Mouse (Mus musculus): ENCODE measurements at regions not wholly inside any gene's neighbourhood (a gene's known extent, or its start where the extent isn't known, plus 50 kb on each side); places are given as distances from the start of the nearest gene placed in this dataset.
"Not testable (repeated sequence)": the region's sequence is repeated elsewhere in the genome, so short reads cannot be mapped to it uniquely, and the experiment has no call there.

DNA sequence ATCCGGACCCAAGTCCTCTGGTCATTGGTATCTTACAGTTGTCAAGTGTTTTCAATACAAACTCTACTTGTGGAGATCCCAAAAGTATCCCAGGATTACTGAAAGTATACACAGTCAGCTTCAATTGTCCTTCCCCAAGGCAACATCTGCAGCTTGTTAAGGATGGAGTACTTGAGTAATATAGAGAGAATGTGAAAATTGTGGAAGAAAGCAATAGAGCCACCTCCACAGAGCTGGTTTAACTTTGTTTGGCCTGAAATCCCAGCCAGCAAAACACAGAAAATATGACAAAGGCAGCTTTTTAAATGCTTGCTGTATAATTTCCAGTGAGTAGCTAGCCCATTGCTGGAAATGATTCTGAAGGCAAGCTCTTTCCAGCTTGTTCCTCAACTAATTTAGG, 217.0 kb upstream of the Tbl1xr1 start:
- DNase-seq (ENCODE audit: low read depth, low spot score): no peak

- DNase-seq (ENCODE audit: low read depth, low spot score): no peak
Measured at GRCm38 (mm10) chr3:21860915-21861635, 215.4 kb upstream of the Tbl1xr1 start.

DNA sequence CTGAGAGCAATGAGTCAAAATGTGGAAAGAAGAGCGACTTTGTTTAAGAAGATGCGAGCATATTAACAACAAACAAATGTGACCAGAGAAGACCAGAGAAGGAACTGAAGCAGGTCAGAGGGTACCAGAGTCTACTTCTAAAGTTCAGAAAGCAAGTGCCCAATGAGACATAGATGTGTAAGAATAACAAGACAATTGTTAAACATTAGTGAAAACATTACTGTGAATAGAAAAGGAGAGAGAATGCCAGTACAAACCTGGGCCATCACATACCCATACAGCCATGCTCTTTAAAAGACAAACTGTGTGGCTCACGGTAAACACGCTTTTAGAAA, 214.8 kb upstream of the Tbl1xr1 start:
- no peak for DNase-seq (ENCODE audit: low read depth, low spot score)

GRCm38 (mm10) chr3:21864391-21864790, 212.1 kb upstream of the Tbl1xr1 start:
- no peak for DNase-seq (ENCODE audit: low read depth, low spot score)

GRCm38 (mm10) chr3:21865856-21866255, 210.6 kb upstream of the Tbl1xr1 start:
- DNase-seq (ENCODE audit: low read depth, low spot score): no peak

DNA sequence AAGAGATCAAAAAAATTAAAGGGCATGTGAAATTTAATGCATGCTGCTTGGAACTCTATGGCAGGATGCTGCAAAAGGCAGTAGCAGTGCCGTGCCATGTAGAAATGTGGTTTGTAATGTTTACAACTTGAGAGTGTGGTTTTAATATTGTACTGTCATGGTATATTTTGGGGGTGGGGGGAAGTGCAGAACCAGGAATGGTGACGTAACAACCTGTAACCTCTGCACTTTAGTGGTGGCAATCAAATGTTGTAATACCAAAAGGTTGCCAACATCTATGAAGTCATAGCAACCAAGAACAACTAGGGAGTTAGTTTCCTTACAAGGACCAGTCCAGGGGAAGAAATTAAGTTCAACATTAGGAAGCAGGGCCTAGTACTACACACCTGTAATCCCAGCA, 198.1 kb upstream of the Tbl1xr1 start:
- DNase-seq (ENCODE audit: low read depth, low spot score): no peak

GRCm38 (mm10) chr3:21884216-21884615, 192.2 kb upstream of the Tbl1xr1 start:
- DNase-seq (ENCODE audit: low read depth, low spot score): no peak

DNA sequence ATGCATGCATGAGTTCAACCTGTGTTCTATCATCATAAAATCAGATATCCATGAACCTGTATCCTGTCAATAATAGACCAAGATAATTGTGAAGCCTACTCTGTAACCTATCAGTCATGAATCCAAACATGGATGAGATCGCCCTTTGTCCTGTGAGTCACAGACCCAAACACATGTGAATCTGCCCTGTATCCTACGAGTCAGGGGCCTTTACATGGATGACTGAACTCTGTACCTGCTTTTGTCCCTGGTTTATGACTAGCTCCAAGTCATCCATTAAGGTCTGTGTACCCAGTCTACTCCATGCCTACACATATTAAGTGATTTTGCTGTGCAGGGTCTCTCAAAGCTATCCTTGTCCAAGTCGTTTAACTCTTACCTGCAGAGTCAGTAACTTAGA, 187.7 kb upstream of the Tbl1xr1 start:
- DNase-seq (ENCODE audit: low read depth, low spot score): no peak

- DNase-seq (ENCODE audit: low read depth, low spot score): no peak
Measured at GRCm38 (mm10) chr3:21891819-21892480, 184.5 kb upstream of the Tbl1xr1 start.

DNA sequence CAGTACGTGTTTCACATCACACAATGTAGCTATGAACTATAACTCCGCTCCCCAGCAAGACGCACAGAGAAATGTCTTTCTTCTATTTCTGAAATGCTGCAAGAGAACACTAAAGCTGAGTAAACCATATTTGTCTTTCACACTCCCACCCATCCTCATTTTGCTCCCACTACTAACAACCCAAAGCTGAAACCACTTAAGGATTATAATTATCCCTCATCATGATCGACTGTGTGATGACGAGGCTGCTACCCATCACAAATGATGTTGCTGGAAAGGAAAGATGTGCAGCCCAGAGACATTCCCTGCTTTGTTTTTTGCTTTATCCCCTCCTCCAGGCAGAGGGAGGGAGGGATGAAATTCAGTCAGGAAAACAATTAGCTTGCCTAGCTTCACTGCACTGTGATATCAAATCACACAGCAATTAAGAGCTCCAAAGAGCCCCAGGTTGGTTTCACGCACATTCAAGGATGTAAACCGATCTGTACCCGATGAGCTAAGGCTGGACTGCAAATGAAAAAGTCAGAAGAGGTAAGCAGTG, 183.5 kb upstream of the Tbl1xr1 start:
- DNase-seq (ENCODE audit: low read depth, low spot score): no peak

DNA sequence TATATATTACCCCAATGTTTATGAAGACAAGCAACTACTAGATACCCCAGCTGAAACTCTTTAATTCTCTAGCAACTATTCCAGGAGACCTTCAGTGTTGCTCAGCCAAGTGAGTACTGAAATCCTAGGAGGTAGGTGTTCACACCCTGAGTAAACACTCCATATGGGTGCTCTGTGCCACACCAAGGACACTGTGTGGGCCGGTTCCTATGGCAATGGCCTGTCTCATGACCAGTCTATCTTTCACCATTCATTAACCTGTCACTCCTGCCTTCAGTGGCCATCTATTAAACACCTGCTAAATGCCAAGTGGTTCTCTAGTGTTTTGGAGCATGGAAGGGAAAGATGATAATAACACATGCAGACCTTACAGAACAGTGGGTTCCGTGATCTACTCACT, 180.9 kb upstream of the Tbl1xr1 start:
- DNase-seq (ENCODE audit: low read depth, low spot score): no peak

GRCm38 (mm10) chr3:21898241-21898640, 178.2 kb upstream of the Tbl1xr1 start:
- DNase-seq (ENCODE audit: low read depth, low spot score): no peak

DNA sequence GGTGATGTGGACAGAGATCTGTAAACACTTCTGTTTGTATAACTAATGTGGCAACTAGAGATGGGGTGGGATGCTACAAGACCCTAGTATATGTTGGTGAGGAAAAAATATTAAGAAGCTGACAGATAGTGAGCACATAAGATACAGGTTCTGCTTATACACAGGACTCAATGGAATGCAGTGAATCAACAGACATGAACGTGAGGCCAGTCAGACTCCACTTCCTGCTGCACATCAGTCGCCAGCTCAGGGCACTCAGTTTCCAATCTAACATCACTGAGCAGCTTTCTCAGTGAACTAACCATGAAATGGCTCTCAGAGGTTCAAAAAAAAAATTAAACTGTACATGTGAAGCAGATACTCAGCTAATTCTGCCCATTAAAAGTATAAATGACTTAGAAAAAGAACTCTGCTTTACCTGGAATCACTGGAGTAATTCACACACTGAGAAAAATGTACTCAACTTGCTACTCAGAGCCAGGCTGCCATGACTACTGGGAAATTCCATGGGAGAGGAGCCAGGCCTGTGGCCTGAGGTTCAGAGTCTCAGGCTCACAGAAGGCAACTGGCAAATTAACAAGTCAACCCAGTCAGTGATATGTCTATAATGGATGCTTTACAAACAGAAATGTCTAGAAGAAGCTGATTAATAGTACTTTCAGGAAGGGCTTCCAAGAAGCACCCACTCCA, 170.9 kb upstream of the Tbl1xr1 start:
- no peak for DNase-seq (ENCODE audit: low read depth, low spot score)

DNA sequence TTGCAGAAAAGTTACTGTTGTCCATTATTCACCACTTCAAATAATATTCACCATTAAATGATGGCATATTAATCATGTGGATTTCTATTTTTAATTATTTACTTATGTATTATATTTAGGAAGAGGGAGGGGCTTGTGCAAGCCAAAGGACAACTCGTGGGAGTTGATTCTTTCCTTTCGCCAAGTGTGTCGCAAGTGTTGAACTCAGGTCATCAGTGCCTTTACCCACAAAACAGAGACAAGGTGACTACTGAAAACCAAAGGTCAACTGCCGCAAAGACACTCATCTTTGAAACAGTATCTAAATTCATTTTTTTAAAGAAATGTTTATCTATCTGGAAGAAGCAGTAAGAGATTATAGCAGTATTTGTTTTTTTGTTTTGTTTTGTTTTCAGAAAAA, 167.6 kb upstream of the Tbl1xr1 start:
- no peak for DNase-seq (ENCODE audit: low read depth, low spot score)

GRCm38 (mm10) chr3:21910080-21910479, 166.4 kb upstream of the Tbl1xr1 start:
- no peak for DNase-seq (ENCODE audit: low read depth, low spot score)

DNA sequence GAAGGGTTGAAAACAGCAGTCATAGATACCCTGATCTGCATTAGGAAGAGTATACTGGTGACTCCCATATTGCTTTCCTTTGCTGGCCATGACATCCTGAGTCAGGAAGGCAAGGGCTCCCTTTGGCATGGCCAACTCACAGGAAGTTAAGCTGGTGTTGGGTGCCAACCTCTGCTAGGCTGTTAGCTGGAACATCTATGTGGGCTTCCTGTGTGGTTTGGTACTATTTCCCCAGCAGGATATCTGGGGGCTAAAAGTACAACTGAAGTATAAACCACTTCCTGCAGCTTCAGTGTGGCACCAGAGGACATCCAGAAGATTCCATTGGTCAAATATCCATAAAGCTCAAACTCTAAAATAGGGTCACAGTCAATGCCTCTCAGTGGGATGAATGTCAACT, 165.4 kb upstream of the Tbl1xr1 start:
- DNase-seq (ENCODE audit: low read depth, low spot score): no peak

GRCm38 (mm10) chr3:21917228-21917910, 159.1 kb upstream of the Tbl1xr1 start:
- DNase-seq (ENCODE audit: low read depth, low spot score): no peak

DNA sequence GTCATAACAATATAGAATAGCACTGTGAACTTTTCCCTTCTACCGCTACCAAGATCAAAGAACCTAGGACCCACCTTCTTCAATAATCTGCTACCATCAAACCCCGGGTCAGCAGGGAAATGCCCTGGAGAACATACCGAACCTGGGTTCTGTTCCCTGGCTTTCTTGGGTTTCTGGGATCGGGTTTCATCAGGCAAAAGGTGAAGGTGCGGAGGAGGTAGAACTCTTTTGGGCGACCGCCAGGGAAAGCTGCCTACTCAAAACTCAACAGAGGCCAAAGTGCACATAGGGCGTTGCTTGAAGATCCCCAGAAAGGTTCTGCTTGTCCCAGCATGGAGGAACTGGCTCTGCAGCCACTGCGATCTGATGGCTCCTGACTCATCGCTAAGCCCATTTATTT, 158.0 kb upstream of the Tbl1xr1 start:
- no peak for DNase-seq (ENCODE audit: low read depth, low spot score)

- no peak for DNase-seq (ENCODE audit: low read depth, low spot score)
Measured at GRCm38 (mm10) chr3:21919931-21920330, 156.5 kb upstream of the Tbl1xr1 start.

DNA sequence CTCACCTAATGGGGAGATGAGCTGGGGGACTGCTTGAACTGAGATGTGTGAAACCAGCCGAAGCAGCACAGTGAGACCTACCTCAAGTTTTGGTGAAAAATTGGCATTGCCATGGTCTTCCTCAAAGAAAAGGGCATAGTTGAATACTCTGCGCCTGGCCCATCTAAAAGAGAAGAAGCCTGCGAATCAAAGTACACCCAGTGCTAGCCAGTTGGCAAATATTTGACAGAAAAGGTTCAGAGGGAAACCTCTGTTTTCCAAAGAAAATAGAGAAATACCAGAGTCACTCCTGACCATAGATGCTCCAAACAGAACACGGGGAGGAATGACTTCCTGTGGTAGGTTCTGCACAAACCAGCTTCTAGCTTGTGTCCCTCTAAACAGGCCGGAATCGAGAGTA, 144.5 kb upstream of the Tbl1xr1 start:
- no peak for DNase-seq (ENCODE audit: low read depth, low spot score)

GRCm38 (mm10) chr3:21932696-21933095, 143.8 kb upstream of the Tbl1xr1 start:
- DNase-seq (ENCODE audit: low read depth, low spot score): not testable (repeated sequence)

DNA sequence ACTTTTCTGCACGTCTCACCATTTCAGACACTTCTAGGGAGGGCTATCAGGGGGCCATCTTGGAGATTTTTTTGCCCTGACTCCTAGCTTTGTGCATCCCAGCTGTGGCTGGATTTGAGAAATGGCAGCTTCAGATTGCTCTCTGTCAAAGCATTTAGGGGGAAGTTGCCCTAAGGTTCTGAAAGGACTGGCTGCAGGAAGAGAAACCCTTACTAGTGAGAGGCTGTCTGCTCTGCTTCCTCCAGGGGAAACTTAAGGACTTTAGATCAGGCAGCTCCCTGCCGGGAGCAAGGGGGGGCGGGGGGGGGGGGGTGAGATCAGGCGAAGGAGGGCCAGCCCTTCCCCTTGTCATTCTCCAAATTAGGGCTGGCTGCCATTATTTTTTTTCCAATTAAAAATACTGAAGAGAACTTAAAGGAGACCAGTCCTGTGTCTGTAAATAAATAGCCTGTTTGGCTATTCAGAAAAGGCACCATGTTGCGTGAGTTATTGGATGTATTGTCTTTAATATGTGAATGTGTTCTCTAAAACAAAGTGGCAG, 141.7 kb upstream of the Tbl1xr1 start:
- DNase-seq (ENCODE audit: low read depth, low spot score): no peak
